Mouse (Mus musculus) small intestine, adult 2 months (tissue): ENCODE results near the gene Parvb.

Source experiments
- CTCF ChIP-seq: fragments of 200-500 bp; IDR thresholded peaks from 2 replicates; pipeline ENCODE4 v1.5.1; 2012; ENCODE audit warnings: low read depth, mild to moderate bottlenecking, control low read depth, inconsistent platforms, low read length, moderate library complexity, mixed read lengths; ENCODE audit not compliant: insufficient replicate concordance, insufficient read length; ENCODE audit errors: extremely low read depth
- POLR2A ChIP-seq: fragments of 200-500 bp; IDR thresholded peaks from 2 replicates; pipeline ENCODE4 v1.6.1; 2012; ENCODE audit warnings: low read depth, mild to moderate bottlenecking, control low read depth, inconsistent platforms, low read length, moderate library complexity

- TF ChIP-seq CTCF (no peak), POLR2A (no peak)
These were observed 82.7 kb downstream of the Parvb start for GRCm38 (mm10) chr15:84314420-84315080.
